Mouse (Mus musculus): ENCODE results near the gene Slc25a11.

DNA sequence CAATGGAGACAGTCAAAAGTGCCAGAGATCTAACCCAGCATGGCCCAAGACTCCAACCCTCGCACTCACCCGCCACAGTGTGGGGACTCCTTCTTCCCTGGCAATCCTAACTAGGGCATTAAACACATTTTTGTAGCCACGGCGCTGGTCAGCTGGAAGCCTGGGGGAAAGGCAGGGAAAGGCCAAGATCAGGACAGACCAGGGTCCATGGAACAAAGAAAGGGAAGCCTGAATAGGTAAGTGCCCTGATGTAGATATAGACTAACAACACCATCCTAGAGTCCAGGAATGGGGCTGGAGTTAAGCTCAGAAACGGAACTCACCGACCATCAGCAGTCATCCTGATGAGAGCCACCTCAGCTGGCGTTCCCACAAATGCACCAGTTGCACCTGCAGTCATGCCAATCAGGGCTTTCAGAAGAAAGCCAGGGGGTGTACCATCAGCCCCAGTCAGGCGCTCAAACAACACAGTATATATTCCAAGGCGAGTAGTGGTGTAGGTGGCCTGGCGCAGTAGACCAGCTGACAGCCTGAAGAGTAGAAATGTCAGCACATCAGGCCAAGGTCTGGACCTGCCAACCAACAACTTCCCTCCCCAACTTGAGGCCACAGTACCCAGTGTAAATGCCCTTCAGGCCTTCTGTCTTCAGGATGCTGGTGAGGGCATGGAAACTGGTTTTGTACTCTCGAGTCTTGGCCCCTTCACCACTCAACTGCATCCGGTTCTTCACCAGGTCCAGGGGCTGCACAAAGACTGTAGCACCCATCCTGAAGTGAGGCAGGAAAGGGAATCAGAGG lies 1.6 kb downstream of the Slc25a11 start:
- TF ChIP-seq CTCF (IDR thresholded peaks at IDR 0.05; ENCODE audit: low read depth) (no peak), EP300 (IDR thresholded peaks at IDR 0.05; ENCODE audit: low read depth) (no peak)

Data from liver, postnatal 0 days (tissue).